Mouse (Mus musculus): Measurements from ENCODE around the gene Ranbp17.

DNA sequence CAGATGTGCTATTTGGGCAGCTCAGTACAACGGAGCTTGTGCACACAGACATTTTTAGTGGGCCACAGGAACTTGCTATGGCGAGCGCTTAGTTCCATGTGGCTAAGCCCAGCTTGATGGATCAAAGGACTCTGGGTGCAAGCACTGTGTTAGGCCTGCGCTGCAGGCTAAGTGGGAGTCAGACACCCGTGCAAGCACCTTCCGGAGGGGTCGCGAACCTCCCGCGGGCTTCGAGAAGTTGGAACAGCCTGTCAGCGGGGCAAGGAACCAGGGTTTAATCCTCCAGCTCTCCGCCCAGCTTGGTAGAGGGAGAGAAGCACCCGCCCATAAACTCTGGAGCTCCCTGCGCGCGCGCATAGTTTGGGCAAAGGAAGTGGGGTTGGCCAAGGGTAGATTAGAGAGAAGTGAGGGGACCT, 332.8 kb downstream of the Ranbp17 start:
- no peak for TF ChIP-seq POLR2A (IDR thresholded peaks at IDR 0.05; ENCODE audit: extremely low read depth, insufficient read depth, low read length)
- TF ChIP-seq CTCF (IDR thresholded peaks at IDR 0.05; ENCODE audit: low read depth, low read length) = no peak
